Mouse (Mus musculus): ENCODE measurements around the gene Flvcr2. TPM values are rescaled to one million over a fixed set of nuclear protein-coding genes. Genes with fewer than 3 reads are reported as not detected.

Gene Flvcr2
- polyA plus RNA-seq, 1 experiment from 2014 or later, result 1.8 TPM

Small RNA genes within 50 kb of the gene (microRNA-seq; reads per million reads assigned to microRNA genes)
- gene Gm47285, result not detected

Other genes starting within 250 kb of the Flvcr2 start
- gene Jdp2, start 147.5 kb upstream of the Flvcr2 start, polyA plus RNA-seq (2016; fragmentation: Nextera tagmentation; extraction: Ambion mirVana), result 0.87 and 1.1 TPM in 2 replicates
- 1.8 and 2.2 TPM in 2 replicates for gene Batf, start 59.9 kb upstream of the Flvcr2 start, polyA plus RNA-seq (2016; fragmentation: Nextera tagmentation; extraction: Ambion mirVana)
- gene Erg28, start 78.0 kb downstream of the Flvcr2 start, polyA plus RNA-seq (2016; fragmentation: Nextera tagmentation; extraction: Ambion mirVana), result 96.8 and 101 TPM in 2 replicates
- gene Ttll5, start 78.1 kb downstream of the Flvcr2 start, polyA plus RNA-seq (2016; fragmentation: Nextera tagmentation; extraction: Ambion mirVana), result 14.7 and 17.4 TPM in 2 replicates

All from limb, embryonic 12.5 days (tissue).